Mouse (Mus musculus) thymus, adult 18-20 months (tissue): ENCODE results near the gene Atf4.

ENCODE experiments used
- DNase-seq, 2 experiments: peaks; one replicate each; pipeline ENCODE4 v3.0.0; 2022; ENCODE audit warnings: mixed read lengths in 2 of 2

Gene Atf4

GRCm38 (mm10) chr15:80254847-80255645 lies at the start of gene Atf4:
TSS of gene Atf4 (plus strand) at chr15:80255184.
- DNase-seq: peak; percentile 97 to 98

GRCm38 (mm10) chr15:80206057-80206565 lies 48.9 kb upstream of the Atf4 start:
- no peak for DNase-seq

- DNase-seq: no peak
Observed at GRCm38 (mm10) chr15:80208446-80208845, 46.5 kb upstream of the Atf4 start.

GRCm38 (mm10) chr15:80213688-80214087 lies 41.3 kb upstream of the Atf4 start:
- no peak for DNase-seq

- DNase-seq: no peak
Observed at GRCm38 (mm10) chr15:80215716-80216479, 39.1 kb upstream of the Atf4 start.

DNA sequence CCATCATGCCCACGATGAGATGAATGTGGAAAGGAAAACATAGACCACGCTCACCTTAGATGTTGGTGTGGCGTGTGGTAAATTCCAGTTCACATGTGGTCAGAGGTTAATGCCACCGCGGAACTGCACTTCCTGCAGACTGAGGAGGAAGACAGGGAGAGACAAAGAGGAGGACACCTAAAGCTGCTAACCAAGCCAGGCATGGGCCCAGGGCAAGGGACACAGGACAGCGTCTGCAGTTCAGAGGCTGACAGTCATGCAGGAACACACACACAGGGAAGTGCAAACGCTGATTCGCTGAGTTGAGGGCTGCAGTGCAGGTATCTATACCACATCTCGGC lies 38.5 kb upstream of the Atf4 start:
- no peak for DNase-seq

DNA sequence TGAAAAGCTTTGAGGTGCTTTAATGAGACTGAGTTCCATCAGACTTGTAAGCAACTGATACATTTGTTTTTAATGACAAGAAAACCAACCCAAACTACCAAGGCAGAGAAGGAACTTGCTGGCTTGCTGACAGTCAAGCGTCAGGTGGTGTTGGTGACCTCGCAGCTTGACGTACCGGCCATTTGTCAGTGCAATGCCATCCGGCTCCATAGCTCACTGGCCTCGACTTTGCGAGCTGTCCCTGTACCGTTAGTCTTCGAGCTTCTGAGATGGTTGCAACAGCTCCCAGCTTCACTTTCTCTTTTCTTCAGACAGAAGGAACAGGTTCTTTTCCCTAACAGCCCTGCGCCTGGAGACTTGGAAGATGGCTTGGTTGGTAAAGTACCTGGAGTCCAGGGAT lies 37.5 kb upstream of the Atf4 start:
- no peak for DNase-seq

DNA sequence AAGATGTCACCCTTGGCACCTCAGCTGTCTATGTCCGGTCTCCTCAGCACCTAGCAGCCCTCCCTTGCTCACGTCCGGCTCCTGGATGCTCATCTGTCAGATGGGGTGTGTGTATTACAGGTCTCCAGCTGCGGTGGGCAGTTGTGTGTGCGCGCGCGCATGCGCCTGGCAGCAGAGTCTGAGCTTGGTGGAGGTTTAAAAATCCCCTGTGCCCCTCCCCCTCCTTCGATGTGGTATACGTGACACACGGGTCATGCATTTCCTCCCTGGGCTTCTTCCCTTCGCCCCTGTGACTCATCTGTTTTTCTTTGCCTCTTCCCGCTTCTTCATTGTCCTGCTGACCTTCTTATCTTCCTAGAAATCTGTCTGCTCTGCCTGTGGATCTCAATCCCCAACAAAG lies 35.8 kb upstream of the Atf4 start:
- peak; percentile 20 to 54 for DNase-seq

DNA sequence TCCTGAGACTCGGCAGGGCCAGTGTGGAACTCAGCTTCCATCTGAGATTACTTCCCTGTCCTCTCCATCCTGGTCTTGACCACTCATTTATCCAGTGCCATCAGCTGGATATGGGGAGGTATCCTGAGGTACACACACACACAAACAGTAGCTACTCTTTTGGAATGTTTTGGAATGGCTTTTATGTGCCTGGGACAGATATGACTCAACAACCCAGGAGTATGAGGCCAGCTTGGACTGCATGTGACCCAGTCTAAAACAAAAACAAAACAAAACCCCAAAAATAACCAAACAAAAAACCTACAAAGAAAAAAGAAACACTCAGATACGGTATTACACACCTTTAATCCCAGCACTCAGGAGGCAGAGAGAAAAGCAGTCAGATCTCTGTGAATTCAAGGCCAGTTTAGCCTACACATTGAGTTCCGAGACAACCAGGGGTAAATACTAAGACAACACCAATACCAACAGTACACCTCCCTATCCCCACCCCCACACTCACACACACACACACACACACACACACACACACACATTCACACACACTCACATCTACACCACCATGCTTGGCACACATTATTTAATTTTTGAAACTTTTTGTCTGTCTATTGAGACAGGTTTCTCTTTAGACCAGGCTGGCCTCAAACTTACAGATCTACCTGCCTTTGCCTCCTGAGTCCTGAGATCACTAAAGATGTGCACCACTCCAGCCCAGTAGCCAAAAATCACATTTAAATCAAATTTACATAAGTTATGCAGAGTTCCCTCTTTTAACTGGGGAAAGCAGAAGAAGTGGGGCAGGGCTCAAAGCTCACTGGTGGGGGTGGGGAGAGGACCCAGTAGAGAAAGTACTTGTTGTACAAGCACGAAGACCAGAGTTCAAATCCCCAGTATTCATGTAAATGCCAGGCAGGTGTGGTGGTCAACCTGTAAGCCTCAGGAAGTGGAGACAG lies 35.0 kb upstream of the Atf4 start:
- DNase-seq: no peak

GRCm38 (mm10) chr15:80221031-80221430 lies 34.0 kb upstream of the Atf4 start:
- DNase-seq: no peak

DNA sequence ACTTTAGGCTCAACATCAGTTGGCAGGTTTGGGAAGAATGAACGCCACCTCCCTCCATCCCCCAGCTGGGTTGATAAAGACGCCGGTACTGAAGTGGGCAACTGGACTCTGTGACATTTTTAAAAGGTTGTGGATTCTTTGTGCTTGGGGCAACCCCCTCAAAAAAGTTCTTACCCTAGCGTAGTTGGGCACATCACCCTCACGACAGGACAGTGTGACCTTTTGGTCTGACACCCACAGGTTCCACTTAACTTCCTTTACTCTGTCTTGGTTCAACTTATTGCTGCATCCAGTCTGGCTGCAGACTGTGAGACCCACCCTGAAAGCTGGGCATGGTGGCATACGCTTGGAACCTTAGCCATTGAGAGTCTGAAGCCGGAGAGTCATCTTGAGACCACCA lies 31.2 kb upstream of the Atf4 start:
- DNase-seq: no peak

- DNase-seq: peak; percentile 40 to 56
Observed at GRCm38 (mm10) chr15:80225208-80225607, 29.8 kb upstream of the Atf4 start.

- DNase-seq: no peak
Observed at GRCm38 (mm10) chr15:80225796-80226195, 29.2 kb upstream of the Atf4 start.

GRCm38 (mm10) chr15:80228071-80228800 lies 26.7 kb upstream of the Atf4 start:
- no peak for DNase-seq

- no peak for DNase-seq
Observed at GRCm38 (mm10) chr15:80232331-80232730, 22.7 kb upstream of the Atf4 start.

DNA sequence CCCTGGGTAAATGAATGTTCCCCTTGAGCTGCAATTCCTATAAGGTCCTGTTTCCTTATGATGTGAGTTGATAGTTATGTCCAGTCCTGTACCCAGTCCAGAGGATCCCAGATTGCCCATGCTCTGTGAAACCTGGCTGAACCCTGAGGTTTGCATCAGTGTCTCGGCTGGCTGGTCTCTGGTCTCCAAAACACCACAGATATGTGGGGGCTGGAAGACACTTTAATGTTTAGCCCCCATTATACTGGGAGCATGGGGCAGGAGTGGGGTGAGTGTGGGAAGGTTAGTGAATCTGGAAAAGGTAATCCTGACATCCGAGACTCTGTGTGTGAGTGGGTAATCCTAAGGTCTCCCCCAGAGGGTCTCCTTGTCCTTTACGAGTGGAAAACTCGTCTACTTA lies 21.9 kb upstream of the Atf4 start:
- DNase-seq: no peak

DNA sequence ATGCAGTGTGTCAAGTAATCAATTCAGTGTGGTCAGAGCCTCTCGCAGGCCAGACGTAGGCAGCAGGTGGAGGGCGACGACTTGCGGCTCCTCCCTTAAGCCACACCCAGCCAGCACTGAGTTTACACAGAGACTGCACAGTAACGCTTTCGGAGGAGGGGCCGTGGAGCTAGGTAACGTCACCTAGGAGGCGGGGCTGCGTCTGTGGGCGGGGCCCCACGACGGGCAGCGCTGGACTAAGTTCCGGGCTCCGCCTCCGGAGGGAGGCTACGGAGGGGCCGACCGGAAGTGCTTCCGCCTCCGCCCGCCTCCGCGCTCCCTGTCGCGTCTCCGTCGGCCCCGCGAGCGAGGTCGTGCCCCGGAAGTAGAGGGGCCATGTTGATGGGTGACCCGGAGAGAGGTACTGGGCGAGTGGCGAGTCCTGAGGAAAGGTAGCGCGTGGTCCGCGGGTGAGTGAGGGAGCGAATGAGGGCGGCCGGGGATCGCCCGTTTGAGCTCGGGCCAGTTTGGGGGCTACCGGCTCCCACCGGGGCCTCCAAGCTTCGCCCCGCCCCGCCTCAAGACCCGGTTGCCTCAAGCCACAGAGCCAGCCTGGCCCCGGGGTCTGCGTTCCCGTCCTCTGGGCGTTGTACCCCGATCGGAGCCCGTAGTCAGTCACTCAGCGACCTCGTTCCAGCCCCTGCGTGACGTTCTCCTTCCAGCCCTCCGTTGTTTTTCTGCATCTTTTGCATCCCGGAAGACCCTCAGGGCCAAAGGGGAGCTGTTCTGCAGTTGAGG lies 21.1 kb upstream of the Atf4 start, which contains the start of gene Mief1:
Gene Mief1, plus strand, starts transcription at position 286 of the 777 bp plus-strand sequence.
- peak; percentile 98 for DNase-seq

GRCm38 (mm10) chr15:80235535-80235934 lies 19.4 kb upstream of the Atf4 start, which contains the start of gene AC140267.1:
TSS of gene AC140267.1 (plus strand) at chr15:80235835.
- no peak for DNase-seq

DNA sequence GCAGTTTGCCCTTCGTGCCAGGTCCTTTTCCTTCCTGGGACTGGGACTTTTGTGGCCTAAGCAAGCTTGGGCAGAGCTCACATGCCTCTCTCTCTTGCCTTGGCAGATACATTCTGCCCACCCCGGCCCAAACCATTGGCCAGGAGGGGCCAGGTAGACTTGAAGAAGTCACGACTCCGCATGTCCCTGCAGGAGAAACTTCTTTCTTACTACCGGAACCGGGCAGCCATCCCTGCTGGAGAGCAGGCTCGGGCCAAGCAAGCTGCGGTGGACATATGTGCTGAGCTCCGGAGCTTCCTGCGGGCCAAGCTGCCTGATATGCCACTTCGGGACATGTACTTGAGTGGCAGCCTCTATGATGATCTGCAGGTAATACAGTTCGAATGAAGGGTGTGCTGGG lies 6.8 kb upstream of the Atf4 start:
- no peak for DNase-seq

DNA sequence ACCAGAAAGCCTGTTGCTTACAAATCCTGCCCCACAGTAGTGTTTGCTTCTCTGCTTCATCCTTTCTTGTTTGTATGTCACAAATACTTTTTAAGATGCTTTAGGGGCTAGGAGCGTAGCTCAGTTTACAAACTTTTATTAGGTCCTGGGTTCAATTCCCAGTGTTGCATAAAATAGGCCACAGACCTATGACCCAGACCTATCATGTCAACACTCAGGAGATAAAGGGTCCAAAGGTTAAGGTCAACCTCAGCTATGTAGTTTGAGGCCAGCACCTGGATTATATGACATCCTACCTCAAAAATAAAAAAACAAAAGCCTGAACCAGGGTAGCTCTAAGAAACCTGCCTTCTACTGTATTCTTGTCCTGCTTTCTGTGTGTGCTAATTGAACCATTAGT lies 6.4 kb upstream of the Atf4 start:
- no peak for DNase-seq

- DNase-seq: no peak
Observed at GRCm38 (mm10) chr15:80249672-80250071, 5.3 kb upstream of the Atf4 start.
